Mouse (Mus musculus): ENCODE results near the gene Gm8281. TPM values are rescaled to one million over a fixed set of nuclear protein-coding genes. Genes with fewer than 3 reads are reported as not detected.
"Not testable (repeated sequence)": the region's sequence is repeated elsewhere in the genome, so short reads cannot be mapped to it uniquely, and the experiment has no call there.

Gm8281 gene
- 1 to 10 TPM in 1 of 2 experiments, under 1 TPM in 1; 0.77 to 1.7 TPM for total RNA-seq (2021)

- DNase-seq (ENCODE audit: extremely low spot score in 1 of 2, low spot score in 1 of 2) = not testable (repeated sequence)
These were observed at the start of gene Gm8281 for GRCm38 (mm10) chr14:5070611-5071490. Gene Gm8281, plus strand, starts transcription at chr14:5071040.

- DNase-seq (ENCODE audit: extremely low spot score in 1 of 2, low spot score in 1 of 2) = not testable (repeated sequence)
These were observed 20.5 kb upstream of the Gm8281 start, which contains the start of gene 4930555G01Rik for GRCm38 (mm10) chr14:5050329-5050728. Gene 4930555G01Rik, plus strand, starts transcription at chr14:5050629.

DNA sequence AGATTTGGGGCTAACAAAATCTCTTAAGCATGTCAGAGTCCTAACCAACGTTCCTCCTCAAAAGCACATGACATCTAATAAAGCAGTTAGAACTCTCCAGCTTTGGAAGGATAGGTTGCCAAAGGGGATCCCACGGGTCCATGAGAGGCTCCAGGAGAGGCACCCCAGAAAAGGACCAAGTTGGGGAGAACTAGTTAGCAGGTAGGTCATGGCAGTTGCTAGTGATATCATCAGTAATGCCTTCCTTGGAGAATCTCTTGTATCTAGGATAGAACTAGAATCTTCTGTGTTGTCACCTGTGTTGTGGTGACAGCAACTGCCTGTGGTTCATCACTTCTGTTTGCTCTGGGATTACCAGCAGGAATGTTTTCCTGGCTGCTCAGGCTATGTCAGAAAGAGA lies 60.4 kb downstream of the Gm8281 start, which contains the start of gene Gm8279:
Gene Gm8279, plus strand, starts transcription at position 301 of the 400 bp plus-strand sequence.
- DNase-seq (ENCODE audit: extremely low spot score in 1 of 2, low spot score in 1 of 2) = not testable (repeated sequence)

Other genes with a start within 250 kb of the Gm8281 start
- gene Gm3269, start 232.9 kb upstream of the Gm8281 start, total RNA-seq (2021) = not detected
- gene Gm3264, start 215.5 kb upstream of the Gm8281 start, total RNA-seq (2021) = 10 to 100 TPM in 1 of 2 experiments, 1 to 10 TPM in 1; 9.0 to 11.8 TPM
- not detected for gene Gm3278, start 178.6 kb upstream of the Gm8281 start, total RNA-seq (2021)
- not detected for gene Gm8297, start 87.1 kb upstream of the Gm8281 start, total RNA-seq (2021)
- under 1 TPM in 1 of 2 experiments, not detected in 1; 0.94 TPM for gene Gm3298, start 55.1 kb upstream of the Gm8281 start, total RNA-seq (2021)
- not detected for gene 4930555G01Rik, start 20.4 kb upstream of the Gm8281 start, total RNA-seq (2021)
- gene Gm8279, start 60.5 kb downstream of the Gm8281 start, total RNA-seq (2021) = not detected
- not detected for gene Gm3317, start 93.5 kb downstream of the Gm8281 start, total RNA-seq (2021)
- not detected for gene Gm8271, start 114.8 kb downstream of the Gm8281 start, total RNA-seq (2021)
- gene Gm3526, start 189.5 kb downstream of the Gm8281 start, total RNA-seq (2021) = under 1 TPM in 1 of 2 experiments, not detected in 1; 0.15 TPM

All from layer of hippocampus, postnatal 25 days (tissue).